Mouse (Mus musculus) heart, adult 2 months (tissue): ENCODE measurements around the gene Crim1. TPM values are rescaled to one million over a fixed set of nuclear protein-coding genes. Genes with fewer than 3 reads are reported as not detected.

Source experiments
- DNase-seq, 2 experiments: peaks; one replicate each; pipeline ENCODE4 v3.0.0; 2021
- H3K27ac ChIP-seq: fragments of 200-600 bp; 2 replicates; pipeline ENCODE4 v1.8.1; 2022
- H3K27me3 ChIP-seq: fragments of 200-500 bp; 2 replicates; pipeline ENCODE4 v1.6.1; 2012; ENCODE audit warnings: mild to moderate bottlenecking, low read length, inconsistent platforms, mixed read lengths; ENCODE audit not compliant: control insufficient read depth, insufficient read depth
- H3K36me3 ChIP-seq: fragments of 200-500 bp; 2 replicates; pipeline ENCODE4 v1.6.1; 2012; ENCODE audit warnings: low read length, inconsistent platforms; ENCODE audit not compliant: control insufficient read depth, insufficient read depth
- H3K4me1 ChIP-seq: fragments of 200-500 bp; 2 replicates; pipeline ENCODE4 v1.6.1; 2011; ENCODE audit warnings: low read length; ENCODE audit not compliant: control insufficient read depth, insufficient read depth
- H3K4me3 ChIP-seq: fragments of 200-600 bp; 2 replicates; pipeline ENCODE4 v1.8.1; 2022
- H3K79me2 ChIP-seq: fragments of 200-500 bp; replicated peaks from 2 replicates; pipeline ENCODE4 v1.6.1; 2012; ENCODE audit warnings: mild to moderate bottlenecking, inconsistent platforms, low read length, moderate library complexity, mixed read lengths; ENCODE audit not compliant: control insufficient read depth, insufficient read depth
- H3K9ac ChIP-seq: fragments of 200-500 bp; 2 replicates; pipeline ENCODE4 v1.6.1; 2012; ENCODE audit warnings: low read depth, mild to moderate bottlenecking, control low read depth, inconsistent platforms, low read length, mixed read lengths
- CTCF ChIP-seq: fragments of 200-600 bp; IDR thresholded peaks from 2 replicates; pipeline ENCODE4 v1.8.1; 2022; ENCODE audit warnings: antibody characterized with exemption, mild to moderate bottlenecking, moderate library complexity
- EP300 ChIP-seq: fragments of 200-500 bp; IDR thresholded peaks from 2 replicates; pipeline ENCODE4 v1.6.1; 2011; ENCODE audit warnings: low read depth, low read length, control low read depth; ENCODE audit not compliant: insufficient read depth
- POLR2A ChIP-seq: fragments of 200-500 bp; IDR thresholded peaks from 2 replicates; pipeline ENCODE4 v1.6.1; 2011; ENCODE audit warnings: mild to moderate bottlenecking, low read depth, low read length, control low read depth; ENCODE audit not compliant: insufficient read depth
- WGBS: fragments of 180-500 bp; shearing (Covaris S2); methylation state at CpG from one replicate; pipeline ENCODE4 v1.1.7; 2018; 5-methylcytosine and 5-hydroxymethylcytosine counted together
- intact Hi-C: fragments of 180-260 bp; cut with DNase I; formaldehyde crosslinking; loops from one replicate; pipeline ENCODE4 v1.15.1; 2025
- polyA plus RNA-seq: library from polyadenylated mRNA; depleted of rRNA; stranded (reverse); fragments of >200 nt; gene quantifications from 2 replicates; pipeline ENCODE4 v1.2.3, GENCODE M21; 2012
- total RNA-seq, 2 experiments: library from RNA; stranded (reverse); gene quantifications; 2 replicates each; pipeline ENCODE4 v1.2.3; 2021

Crim1 gene
- total and polyA plus RNA-seq, 3 experiments: 28.2 to 55.4 (median 50.6) TPM

- no peak overlapping the region for H3K4me3 ChIP-seq
- H3K27ac ChIP-seq: no peak overlapping the region
- H3K4me1 ChIP-seq: peaks cover 11% of the 10 kb centered on the region
- H3K79me2 ChIP-seq: no peaks in the 10 kb centered on the region; the same call in 1 of the 2 replicates
- TF ChIP-seq EP300 (no peak), CTCF (no peak), POLR2A (no peak)
- intact Hi-C loops: loop anchor here (5.0 kb wide), 1 partner anchor 34 kb away; no protein-coding TSS in a partner anchor
- DNase-seq: no peak
- H3K36me3 ChIP-seq: peaks cover 15% of the 10 kb centered on the region
- no peaks in the 10 kb centered on the region for H3K27me3 ChIP-seq
- WGBS: 60% methylated on average over 3 of the region's 3 CpGs
- no peak overlapping the region for H3K9ac ChIP-seq
Measured at GRCm38 (mm10) chr17:78328287-78328686, 128.2 kb downstream of the Crim1 start.

GRCm38 (mm10) chr17:78331438-78331837 is 131.4 kb downstream of the Crim1 start:
- H3K36me3 ChIP-seq: peaks cover 8% of the 10 kb centered on the region
- no peak overlapping the region for H3K27ac ChIP-seq
- no peak for DNase-seq
- intact Hi-C loops: no loop called here
- peaks cover 2% of the 10 kb centered on the region for H3K4me1 ChIP-seq
- H3K27me3 ChIP-seq: no peaks in the 10 kb centered on the region
- H3K79me2 ChIP-seq: no peaks in the 10 kb centered on the region
- WGBS: 89% methylated on average over 8 of the region's 8 CpGs
- TF ChIP-seq EP300 (no peak), POLR2A (no peak), CTCF (no peak)
- H3K4me3 ChIP-seq: no peak overlapping the region
- H3K9ac ChIP-seq: no peak overlapping the region

DNA sequence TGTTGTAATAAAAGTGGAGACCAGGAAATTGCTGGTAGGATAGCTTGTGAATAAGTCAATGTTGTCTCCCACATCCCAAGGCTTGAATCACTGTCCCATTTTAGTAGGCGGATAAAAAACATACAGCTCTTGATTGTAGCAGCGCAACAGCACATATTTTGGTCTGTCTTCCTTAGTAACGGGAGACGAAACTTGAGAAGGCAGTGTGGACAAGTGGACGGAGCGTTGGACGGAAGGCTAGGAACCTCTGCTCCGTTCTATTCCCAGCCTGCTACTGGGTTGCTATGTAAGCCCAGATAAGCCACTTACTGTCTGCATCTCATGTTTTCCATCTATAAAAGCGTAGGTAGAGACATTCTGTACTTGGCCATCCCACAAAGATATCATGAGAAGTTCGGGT is 133.2 kb downstream of the Crim1 start:
- no peaks in the 10 kb centered on the region; the same call in 1 of the 2 replicates for H3K36me3 ChIP-seq
- peaks cover 1% of the 10 kb centered on the region; the same call in 1 of the 2 replicates for H3K4me1 ChIP-seq
- no peak overlapping the region for H3K9ac ChIP-seq
- H3K4me3 ChIP-seq: no peak overlapping the region
- no peaks in the 10 kb centered on the region for H3K27me3 ChIP-seq
- TF ChIP-seq POLR2A (no peak), EP300 (no peak), CTCF (no peak)
- no peak overlapping the region for H3K27ac ChIP-seq
- intact Hi-C loops: no loop called here
- H3K79me2 ChIP-seq: no peaks in the 10 kb centered on the region
- no peak for DNase-seq
- WGBS: 86% methylated on average over 10 of the region's 10 CpGs

DNA sequence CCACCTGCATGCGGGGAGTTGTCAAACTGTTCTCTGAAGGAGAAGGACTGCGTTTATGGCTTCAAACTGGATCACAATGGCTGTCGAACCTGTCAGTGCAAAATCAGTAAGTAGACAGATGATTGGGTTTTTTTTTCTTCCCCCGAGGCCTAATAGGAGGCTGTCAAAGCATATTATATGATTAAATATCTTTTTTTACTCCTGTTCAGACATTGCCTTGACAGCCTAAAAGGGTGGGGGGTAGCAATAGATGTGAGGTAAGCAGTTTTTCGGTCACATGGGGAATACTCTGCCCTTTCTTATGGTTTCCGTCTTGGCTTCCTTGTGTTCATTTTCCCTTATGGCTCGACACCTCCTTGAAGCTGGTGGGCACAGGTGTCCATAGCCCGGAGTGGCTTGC is 135.2 kb downstream of the Crim1 start:
- Histone ChIP-seq H3K9ac (no peak overlapping the region), H3K36me3 (no peaks in the 10 kb centered on the region; the same call in 1 of the 2 replicates), H3K79me2 (no peaks in the 10 kb centered on the region), H3K4me3 (no peak overlapping the region), H3K4me1 (no peaks in the 10 kb centered on the region), H3K27ac (no peak overlapping the region), H3K27me3 (no peaks in the 10 kb centered on the region)
- TF ChIP-seq POLR2A: no peak
- peak in 1 of 2 experiments; percentile 3 for DNase-seq
- intact Hi-C loops: no loop called here
- 90% methylated on average over 8 of the region's 8 CpGs for WGBS

DNA sequence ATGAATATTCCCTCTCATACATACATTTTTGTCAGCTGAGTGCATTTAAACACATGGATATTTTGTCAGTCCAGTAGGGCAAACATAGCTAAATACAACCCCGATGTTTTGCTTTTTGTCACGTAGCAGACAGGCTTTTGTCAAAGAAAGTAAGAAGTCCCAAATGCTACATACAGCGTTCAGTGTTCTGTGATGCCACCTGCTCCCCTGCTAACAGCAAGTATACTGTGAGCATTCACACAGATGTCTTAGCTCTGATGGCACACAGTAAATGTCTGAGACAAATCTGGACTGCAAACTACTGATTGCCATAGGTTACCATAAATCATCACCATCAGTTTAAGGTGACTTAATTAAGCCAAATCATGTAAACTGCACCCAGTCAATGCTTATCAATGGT is 143.6 kb downstream of the Crim1 start:
- Histone ChIP-seq H3K27ac (no peak overlapping the region), H3K79me2 (no peaks in the 10 kb centered on the region), H3K4me1 (no peaks in the 10 kb centered on the region), H3K4me3 (no peak overlapping the region), H3K27me3 (no peaks in the 10 kb centered on the region), H3K36me3 (no peaks in the 10 kb centered on the region; the same call in 1 of the 2 replicates), H3K9ac (no peak overlapping the region)
- DNase-seq: no peak
- WGBS: 98% methylated on average over 3 of the region's 3 CpGs
- no peak for TF ChIP-seq POLR2A
- intact Hi-C loops: no loop called here

DNA sequence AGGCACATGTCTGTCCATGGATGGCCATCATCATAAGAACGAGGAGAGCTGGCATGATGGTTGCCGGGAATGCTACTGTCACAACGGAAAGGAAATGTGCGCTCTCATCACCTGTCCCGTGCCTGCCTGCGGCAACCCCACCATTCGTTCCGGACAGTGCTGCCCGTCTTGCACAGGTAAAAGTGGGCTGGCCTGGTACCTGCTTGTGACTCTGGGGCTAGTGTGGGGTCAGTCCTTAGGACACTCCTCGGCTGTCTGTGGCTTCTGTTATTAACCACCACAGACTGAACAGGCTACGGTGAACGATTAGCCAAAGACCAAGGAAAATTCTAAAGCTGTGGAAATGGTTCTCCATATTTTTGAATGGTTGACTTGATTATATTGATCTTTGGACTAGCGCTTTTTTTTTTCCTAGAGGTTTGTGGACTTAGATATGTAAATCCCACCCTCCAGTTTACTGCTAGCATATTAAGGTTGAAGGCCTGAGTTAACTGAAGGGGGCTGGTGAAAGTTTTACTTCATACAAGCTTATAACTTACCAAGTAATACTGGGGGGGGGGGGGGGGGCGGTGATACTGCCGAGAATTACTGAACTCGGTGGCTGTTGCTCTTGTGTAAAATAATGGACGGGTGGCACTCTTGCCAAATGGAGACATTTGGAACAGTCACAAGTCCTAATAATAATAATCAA is 147.2 kb downstream of the Crim1 start:
- peaks cover 3% of the 10 kb centered on the region for H3K4me1 ChIP-seq
- H3K27ac ChIP-seq: no peak overlapping the region
- H3K4me3 ChIP-seq: no peak overlapping the region
- H3K27me3 ChIP-seq: no peaks in the 10 kb centered on the region
- H3K79me2 ChIP-seq: no peaks in the 10 kb centered on the region
- 95% methylated on average over 17 of the region's 17 CpGs for WGBS
- intact Hi-C loops: no loop called here
- TF ChIP-seq CTCF (no peak), EP300 (no peak), POLR2A (no peak)
- no peak overlapping the region for H3K9ac ChIP-seq
- peak in 1 of 2 experiments; percentile 15 for DNase-seq
- H3K36me3 ChIP-seq: no peaks in the 10 kb centered on the region; the same call in 1 of the 2 replicates
